ENCODE assay signal across 9 mouse cellular contexts in genomic region chr2:168633301-168633816, GRCm38 (mm10). TPM values are rescaled to one million over a fixed set of nuclear protein-coding genes. Genes with fewer than 3 reads are reported as not detected.
A peak's percentile ranks its signal among the peaks of the same experiment; 100 is the strongest.
DNase-seq lines count a peak whose midpoint lies in the region; ATAC-seq lines count a peak whose summit lies in the region.
"Had no signal": no experiment of that assay in that cellular context is flagged by ENCODE, and none has a peak within 500 bp of the region (broad histone marks: within the 10 kb centered on the region; RNA-seq: fewer than 3 reads in every experiment).

No protein-coding gene starts in this region.

- ATAC-seq in lung, embryonic 16.5 days (ENCODE audit: low read depth) = peak; percentile 32; the same call in 1 of the 2 replicates
- ATAC-seq in heart, embryonic 15.5 days (replicated peaks; ENCODE audit: insufficient number of reproducible peaks, insufficient read depth, low FRiP score, low read depth) = peak; percentile 72
- peak; percentile 53 for ATAC-seq in liver, embryonic 16.5 days (ENCODE audit: low read depth)

- H3K4me1 ChIP-seq in lung, embryonic 16.5 days (replicated peaks; ENCODE audit: control insufficient read depth, insufficient read depth, low read length) = no peaks in the 10 kb centered on the region; the same call in 1 of the 2 replicates
- peaks cover 27% of the 10 kb centered on the region for H3K4me1 ChIP-seq in heart, embryonic 15.5 days (replicated peaks)
- peaks cover 9% of the 10 kb centered on the region; the same call in 1 of the 2 replicates for H3K4me1 ChIP-seq in liver, embryonic 16.5 days (ENCODE audit: control insufficient read depth, low read depth, low read length)

- H3K4me2 ChIP-seq in lung, embryonic 16.5 days (ENCODE audit: low read depth, low read length) = no peak overlapping the region
- H3K4me2 ChIP-seq in heart, embryonic 15.5 days = peak overlapping the region; percentile 49
- peak overlapping the region; percentile 28; the same call in 1 of the 2 replicates for H3K4me2 ChIP-seq in liver, embryonic 16.5 days (ENCODE audit: low read depth, low read length)

- H3K4me3 ChIP-seq in lung, embryonic 16.5 days (ENCODE audit: low read length) = no peak overlapping the region
- H3K4me3 ChIP-seq in heart, embryonic 15.5 days = no peak overlapping the region
- no peak overlapping the region for H3K4me3 ChIP-seq in liver, embryonic 16.5 days (ENCODE audit: low read depth, low read length)

- H3K27ac ChIP-seq in lung, embryonic 16.5 days (ENCODE audit: low read length) = no peak overlapping the region
- H3K27ac ChIP-seq in heart, embryonic 15.5 days = peak overlapping the region; percentile 46
- H3K27ac ChIP-seq in liver, embryonic 16.5 days (ENCODE audit: low read length) = no peak overlapping the region

- WGBS in lung, embryonic 16.5 days = 17% methylated on average over 14 of the region's 14 CpGs
- WGBS in heart, embryonic 15.5 days = 11% methylated on average over 14 of the region's 14 CpGs
- 11% methylated on average over 14 of the region's 14 CpGs for WGBS in liver, embryonic 16.5 days (ENCODE audit: insufficient replicate concordance)

- no peaks in the 10 kb centered on the region for H3K27me3 ChIP-seq in lung, embryonic 16.5 days (ENCODE audit: control insufficient read depth, insufficient read depth, low read depth, low read length)
- H3K27me3 ChIP-seq in heart, embryonic 15.5 days = peaks cover 54% of the 10 kb centered on the region
- no peaks in the 10 kb centered on the region for H3K27me3 ChIP-seq in liver, embryonic 16.5 days (ENCODE audit: control insufficient read depth, insufficient read depth, low read depth, low read length)

- no peaks in the 10 kb centered on the region for H3K9me3 ChIP-seq in lung, embryonic 16.5 days (ENCODE audit: control insufficient read depth, low read length)
- no peaks in the 10 kb centered on the region for H3K9me3 ChIP-seq in heart, embryonic 15.5 days (replicated peaks)
- no peaks in the 10 kb centered on the region for H3K9me3 ChIP-seq in liver, embryonic 16.5 days (replicated peaks; ENCODE audit: control insufficient read depth, low read length)

- no peak overlapping the region for H3K9ac ChIP-seq in lung, embryonic 16.5 days (ENCODE audit: low read length)
- no peak overlapping the region for H3K9ac ChIP-seq in heart, embryonic 15.5 days
- H3K9ac ChIP-seq in liver, embryonic 16.5 days (ENCODE audit: low read depth, low read length) = no peak overlapping the region

- peak; percentile 33 for DNase-seq in adrenal gland, postnatal 10 days
- DNase-seq in adrenal gland, adult 8-10 months = no peak
- no peak for DNase-seq in lung, adult 18-20 months
- no peak for DNase-seq in cerebellum, postnatal 36 days
- no peak for DNase-seq in Muller cell, postnatal 12 days (ENCODE audit: inconsistent ontology term)
- DNase-seq: kidney, postnatal 25 days had no signal

- no peaks in the 10 kb centered on the region for H3K36me3 ChIP-seq in lung, embryonic 16.5 days (ENCODE audit: control insufficient read depth, insufficient read depth, low read length)
- no peaks in the 10 kb centered on the region for H3K36me3 ChIP-seq in heart, embryonic 15.5 days
- no peaks in the 10 kb centered on the region for H3K36me3 ChIP-seq in liver, embryonic 16.5 days (ENCODE audit: control insufficient read depth, insufficient read depth)

RNA-seq across cellular contexts. Expression of gene Nfatc2, which starts 31.9 kb away (rescaled TPM):
- total RNA-seq in adrenal gland, postnatal 10 days (2021) = 1 to 10 TPM; 2.7 to 5.0 TPM
- total RNA-seq in adrenal gland, adult 8-10 months (2022) = 10 to 100 TPM in 1 of 4 experiments, 1 to 10 TPM in 3; 3.4 to 11.0 (median 6.3) TPM
- polyA plus RNA-seq in lung, embryonic 16.5 days (2015; fragmentation: Nextera tagmentation; extraction: Ambion mirVana) = 1.6 TPM in 2 replicates
- polyA plus RNA-seq in heart, embryonic 15.5 days (2015; fragmentation: Nextera tagmentation; extraction: Ambion mirVana) = 9.7 and 10.5 TPM in 2 replicates
- polyA plus RNA-seq in liver, embryonic 16.5 days (2015; fragmentation: Nextera tagmentation; extraction: Ambion mirVana) = 0.09 and 0.25 TPM in 2 replicates
